Mouse (Mus musculus): ENCODE results near the gene Itfg2.

The Itfg2 gene

DNA sequence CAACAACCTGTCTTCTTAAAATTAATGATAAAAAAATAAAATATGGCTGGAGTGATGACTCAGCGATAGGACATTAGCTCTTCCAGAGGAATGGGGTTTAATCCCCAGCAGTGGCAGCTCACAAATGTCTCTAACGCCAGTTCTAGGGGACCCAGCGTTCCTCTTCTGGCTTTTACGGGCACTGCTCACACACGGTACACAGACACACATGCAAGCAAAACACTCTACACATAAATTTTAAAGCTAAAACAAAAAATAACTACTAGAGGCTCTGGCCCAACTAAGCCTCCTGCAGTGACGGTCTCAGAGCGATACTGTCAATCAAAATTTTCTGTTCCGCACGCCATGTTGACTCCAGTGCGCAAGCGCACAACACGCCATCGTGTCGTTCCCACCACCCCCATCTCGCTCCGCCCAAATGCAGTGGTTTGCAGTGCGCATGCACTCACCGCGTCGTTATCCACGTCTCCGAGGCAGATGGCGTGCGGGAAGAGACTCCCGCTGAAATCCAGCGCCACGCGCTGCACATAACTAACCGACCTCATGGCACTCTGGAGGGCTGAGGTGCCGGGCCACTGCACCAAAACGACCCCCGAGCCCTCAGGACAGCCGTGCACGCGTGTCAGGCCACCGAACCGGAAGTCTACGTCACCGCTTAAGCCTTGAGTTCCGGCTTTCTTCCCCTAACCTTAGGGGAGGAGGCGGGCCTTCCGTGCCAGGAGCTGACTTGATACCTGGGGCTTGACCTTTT is at the start of gene Itfg2:
Gene Itfg2 (minus strand): TSS at position 663 of the 751 bp plus-strand sequence.
- no peak; the same call in 1 of the 2 replicates for TF ChIP-seq GATA4 (IDR thresholded peaks at IDR 0.05; ENCODE audit: insufficient replicate concordance, low read length)

DNA sequence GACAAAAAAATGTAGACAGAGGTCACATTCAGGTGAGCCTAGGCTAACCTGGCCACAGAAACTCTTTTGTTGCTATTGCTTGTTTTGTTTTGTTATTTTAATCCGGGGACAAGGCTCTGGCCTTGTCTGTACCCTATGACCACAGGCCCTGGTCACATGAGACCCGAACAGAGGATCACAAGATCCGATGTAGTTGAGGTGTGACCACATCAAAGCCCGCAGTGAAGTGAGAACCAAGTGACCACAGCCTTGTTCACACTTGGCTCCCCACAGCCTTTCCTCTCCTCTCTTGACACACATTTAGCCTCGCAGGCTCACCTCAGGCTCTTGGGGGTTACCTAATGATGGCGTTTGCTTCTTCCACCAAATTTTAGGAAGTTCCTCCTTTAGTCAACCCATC is 49.4 kb upstream of the Itfg2 start:
- TF ChIP-seq GATA4 (IDR thresholded peaks at IDR 0.05; ENCODE audit: insufficient replicate concordance, low read length) = no peak

DNA sequence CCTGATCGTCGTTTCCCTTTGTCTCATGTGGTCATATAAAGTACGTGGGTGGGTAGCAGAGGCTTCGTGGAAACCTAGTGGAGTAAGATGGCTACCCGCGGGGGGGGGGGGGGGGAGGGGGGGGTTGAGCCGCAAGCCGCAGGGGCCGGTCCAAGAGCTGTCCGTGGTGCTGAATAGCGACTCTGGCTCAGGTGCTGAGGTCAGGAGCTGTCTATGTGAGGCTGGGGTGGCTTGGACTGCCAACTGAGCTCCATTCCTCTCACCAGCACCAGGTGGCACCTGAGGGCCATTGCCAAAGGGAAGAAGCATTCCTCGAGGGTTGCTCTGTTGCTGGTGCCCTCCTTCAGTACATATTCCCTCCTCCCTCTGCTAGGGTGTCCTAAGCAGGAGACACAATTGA is 44.7 kb upstream of the Itfg2 start:
- TF ChIP-seq GATA4 (IDR thresholded peaks at IDR 0.05; ENCODE audit: insufficient replicate concordance, low read length) = no peak

DNA sequence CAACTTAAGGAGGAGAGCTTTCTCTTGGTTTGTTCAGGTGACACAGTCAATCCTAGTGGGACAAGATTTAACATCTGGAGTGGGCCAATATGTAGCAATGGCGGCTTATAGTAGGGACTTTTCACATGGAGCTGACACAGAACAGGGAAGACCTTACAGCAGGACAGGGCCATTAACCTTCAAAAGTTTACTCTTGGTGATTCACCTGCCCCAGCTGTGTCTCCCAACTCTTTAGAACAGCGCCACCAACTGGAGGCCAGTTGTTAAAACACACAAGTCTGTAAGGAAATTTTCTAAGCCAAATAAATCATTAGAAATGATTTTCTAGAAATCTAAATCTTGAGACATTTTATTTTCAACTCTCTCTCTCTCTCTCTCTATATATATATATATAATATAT is 42.6 kb upstream of the Itfg2 start:
- no peak for TF ChIP-seq GATA4 (IDR thresholded peaks at IDR 0.05; ENCODE audit: insufficient replicate concordance, low read length)

DNA sequence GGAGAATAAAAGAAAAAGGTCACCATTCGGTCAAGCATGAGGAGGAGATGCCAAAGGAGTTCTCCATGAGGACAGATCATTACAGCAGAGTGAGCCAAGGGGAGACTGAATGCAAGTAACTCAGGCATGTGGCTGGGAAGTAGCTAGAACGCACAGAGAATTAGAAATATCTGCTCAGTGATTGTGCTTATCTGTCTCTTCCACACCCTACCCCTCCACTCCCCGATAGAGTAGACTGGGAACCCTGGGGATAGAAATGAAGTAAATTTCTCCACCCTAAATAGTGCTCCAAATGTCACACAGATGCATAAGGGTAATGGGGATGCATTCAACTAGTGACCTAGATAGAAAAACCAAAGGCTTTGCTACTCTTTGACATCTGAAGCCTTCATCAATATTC is 41.8 kb upstream of the Itfg2 start:
- TF ChIP-seq GATA4 (IDR thresholded peaks at IDR 0.05; ENCODE audit: insufficient replicate concordance, low read length) = no peak

DNA sequence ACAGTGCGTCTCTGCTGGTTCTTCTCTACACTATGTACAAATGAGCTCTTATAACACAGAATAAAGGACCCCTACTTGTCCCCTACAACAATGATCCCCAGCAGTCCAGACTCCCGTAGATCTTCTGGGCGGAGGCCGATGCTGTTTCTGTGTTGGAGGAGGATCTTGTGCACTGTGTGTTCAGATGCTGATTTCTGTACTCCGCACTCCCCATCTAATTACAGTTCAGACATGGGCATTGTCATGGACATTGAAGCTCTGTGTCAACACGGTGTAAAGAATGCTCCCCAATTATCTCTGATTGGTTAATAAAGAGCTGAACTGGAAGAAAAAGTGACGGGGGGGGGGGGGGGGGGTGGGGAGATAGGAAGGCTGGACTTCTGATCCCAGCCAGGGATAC is 41.3 kb upstream of the Itfg2 start:
- TF ChIP-seq GATA4 (IDR thresholded peaks at IDR 0.05; ENCODE audit: insufficient replicate concordance, low read length) = no peak

DNA sequence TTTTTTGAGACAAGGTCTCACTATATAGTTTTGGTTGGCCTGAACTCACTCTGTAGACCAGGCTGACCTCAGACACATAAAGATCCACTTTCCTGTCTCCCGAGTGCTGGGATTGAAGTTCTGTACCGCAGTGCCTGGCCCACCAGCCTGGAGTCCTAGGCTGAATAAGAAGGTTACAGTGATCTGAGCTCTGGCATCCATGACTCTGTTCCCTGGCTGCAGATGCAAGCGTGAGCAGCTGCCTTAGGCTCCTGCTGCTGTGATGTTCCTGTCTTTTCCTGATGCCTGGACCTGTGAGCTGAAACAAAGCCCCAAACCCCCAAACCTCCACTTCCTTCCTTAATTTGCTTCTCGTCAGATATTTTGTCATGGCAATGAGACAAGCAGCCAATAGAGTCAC is 40.3 kb upstream of the Itfg2 start:
- no peak for TF ChIP-seq GATA4 (IDR thresholded peaks at IDR 0.05; ENCODE audit: insufficient replicate concordance, low read length)

DNA sequence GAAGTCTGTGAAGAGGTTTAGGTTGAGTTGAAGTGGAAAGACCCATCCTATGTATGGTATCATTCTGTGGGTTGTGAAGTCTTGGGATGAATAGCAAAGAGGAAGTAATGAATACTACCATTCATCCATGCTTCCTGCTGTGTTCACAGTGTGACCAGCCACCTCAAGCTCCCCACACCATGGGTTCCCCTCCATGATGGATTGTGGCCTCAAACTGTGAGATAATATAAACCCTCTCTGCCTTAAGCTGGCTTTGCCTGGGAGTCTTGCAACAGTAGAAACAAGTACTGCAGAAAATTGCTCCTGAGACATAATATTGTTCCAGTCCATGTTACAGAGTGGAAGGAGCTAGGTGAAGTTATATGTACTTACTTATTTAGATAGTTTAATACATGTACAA is 36.9 kb upstream of the Itfg2 start:
- no peak for TF ChIP-seq GATA4 (IDR thresholded peaks at IDR 0.05; ENCODE audit: insufficient replicate concordance, low read length)

DNA sequence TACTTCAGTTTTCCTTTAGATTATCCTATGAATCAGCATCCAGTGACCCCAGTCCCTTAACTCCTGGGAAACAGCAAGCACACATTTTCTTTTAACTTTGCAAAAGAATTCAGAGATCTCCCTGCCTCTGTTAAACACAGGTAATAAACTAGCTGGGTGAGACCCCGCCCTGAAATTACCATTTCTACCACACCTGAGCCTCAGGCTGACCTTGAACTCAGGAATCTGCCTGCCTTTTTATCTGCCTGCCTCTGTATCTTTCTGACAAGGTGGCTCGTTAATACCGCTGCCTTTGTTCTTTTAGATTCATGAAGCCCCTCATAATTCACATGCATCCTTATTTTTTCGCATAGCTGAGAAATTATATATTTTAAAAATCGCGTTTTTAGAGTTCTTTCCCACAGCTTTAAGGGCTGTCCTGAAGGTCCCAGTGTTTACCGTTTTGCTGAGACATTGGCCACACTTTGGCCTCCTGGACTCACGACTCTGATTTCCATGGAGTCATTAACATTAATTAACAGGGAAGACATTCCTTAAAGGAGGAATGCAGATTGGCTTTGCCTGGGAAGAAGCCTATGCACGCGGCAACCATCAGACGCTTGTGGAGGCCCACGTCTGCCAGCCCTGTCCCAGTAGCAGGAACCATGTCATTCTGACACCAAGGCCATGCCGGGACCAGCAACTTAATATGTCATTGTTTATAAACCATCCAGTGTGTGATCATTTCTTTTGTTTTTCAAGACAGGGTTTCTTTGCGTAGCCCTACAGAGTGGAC is 36.2 kb upstream of the Itfg2 start:
- no peak for TF ChIP-seq GATA4 (IDR thresholded peaks at IDR 0.05; ENCODE audit: insufficient replicate concordance, low read length)

DNA sequence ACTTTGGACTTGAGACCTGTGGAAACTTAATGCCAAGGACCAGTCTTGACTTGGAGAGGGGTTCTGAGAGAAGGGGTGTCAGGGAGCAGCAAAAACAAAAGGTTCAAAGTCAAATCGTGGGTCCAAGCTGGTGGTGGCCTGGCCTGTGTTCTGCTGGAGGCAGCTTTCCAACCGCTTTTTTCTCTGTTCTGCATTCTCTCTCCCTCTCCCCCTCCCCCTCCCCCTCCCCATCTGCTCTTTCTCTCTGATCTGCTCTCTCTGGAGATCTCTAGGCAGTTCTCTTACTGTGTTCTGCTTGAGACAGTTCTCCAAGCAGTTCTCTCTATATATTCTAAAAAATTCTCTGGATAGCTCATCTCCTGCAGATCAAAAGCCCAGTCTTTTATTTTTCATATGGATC is 35.6 kb upstream of the Itfg2 start:
- TF ChIP-seq GATA4 (IDR thresholded peaks at IDR 0.05; ENCODE audit: insufficient replicate concordance, low read length) = no peak

DNA sequence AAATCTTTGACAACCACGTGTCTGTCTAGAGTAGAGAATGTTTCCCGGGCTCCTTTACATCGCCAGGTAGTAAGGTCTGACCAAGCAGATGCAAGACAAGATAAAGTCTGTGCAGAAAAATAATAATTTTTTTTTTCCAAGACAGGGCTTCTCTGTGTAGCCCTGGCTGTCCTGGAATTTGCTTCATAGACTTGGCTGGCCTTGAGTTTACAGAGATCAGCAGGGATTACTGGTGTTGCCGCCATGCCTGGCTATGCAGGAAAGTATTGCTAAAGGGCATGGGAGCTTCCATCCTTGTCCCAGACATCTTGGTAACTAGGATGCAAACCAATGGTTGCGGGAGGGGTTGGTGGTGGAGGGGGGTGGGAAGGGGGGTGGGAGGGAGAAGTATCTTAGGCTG is 32.5 kb upstream of the Itfg2 start:
- TF ChIP-seq GATA4 (IDR thresholded peaks at IDR 0.05; ENCODE audit: insufficient replicate concordance, low read length) = no peak

DNA sequence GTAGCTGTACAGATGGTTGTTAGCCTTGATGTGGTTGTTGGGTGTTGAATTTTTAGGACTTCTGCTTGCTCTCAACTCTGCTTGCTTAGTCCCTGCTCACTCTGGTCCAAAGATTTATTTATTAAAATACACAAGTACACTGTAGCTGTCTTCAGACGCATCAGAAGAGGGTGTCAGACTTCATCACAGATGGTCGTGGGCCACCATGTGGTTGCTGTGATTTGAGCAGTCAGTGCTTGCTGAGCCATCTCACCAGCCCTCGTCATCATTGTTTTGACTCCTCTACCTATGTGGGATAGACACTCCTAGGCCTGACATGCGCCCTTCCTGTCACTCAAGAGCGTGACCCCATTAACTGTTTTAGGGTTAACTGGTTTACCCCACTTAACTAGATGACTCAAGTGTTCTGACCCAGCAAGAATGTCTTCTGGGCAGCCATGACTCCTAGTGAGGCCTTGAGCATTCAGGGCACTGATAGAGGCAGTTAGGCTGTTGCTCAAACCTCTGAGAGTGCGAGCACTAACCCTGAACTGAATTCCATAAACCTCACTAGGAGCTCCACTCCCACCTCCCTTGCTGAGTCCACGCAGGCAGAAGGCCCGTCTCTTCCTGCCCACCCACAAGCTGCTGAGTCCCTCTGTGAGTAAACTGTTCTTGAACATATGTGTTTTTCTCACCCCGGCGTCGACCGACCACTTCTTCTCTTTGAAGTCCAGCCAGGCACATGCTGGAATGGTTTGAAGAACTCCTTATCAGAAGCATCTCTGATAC is 31.3 kb upstream of the Itfg2 start:
- no peak for TF ChIP-seq GATA4 (IDR thresholded peaks at IDR 0.05; ENCODE audit: insufficient replicate concordance, low read length)

DNA sequence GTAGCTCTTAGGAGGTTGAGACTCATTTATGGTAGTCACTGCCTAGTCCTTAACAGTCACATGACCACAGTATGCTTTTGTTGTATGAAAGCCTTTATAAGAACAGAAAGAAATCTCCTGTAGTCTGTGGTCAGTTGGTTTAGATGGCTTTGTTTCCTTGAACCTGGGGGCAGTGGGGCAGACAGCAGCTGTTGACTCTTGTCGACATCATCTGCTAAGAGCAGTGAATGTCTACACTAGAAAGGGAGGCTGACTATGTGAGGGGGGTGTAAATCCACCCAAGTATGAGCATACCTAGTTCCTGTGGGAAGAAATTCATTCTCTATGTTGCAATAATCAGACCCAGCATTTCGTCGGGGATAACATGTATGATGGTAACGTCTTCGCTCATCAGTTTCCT is 22.3 kb upstream of the Itfg2 start:
- TF ChIP-seq GATA4 (IDR thresholded peaks at IDR 0.05; ENCODE audit: insufficient replicate concordance, low read length) = no peak

DNA sequence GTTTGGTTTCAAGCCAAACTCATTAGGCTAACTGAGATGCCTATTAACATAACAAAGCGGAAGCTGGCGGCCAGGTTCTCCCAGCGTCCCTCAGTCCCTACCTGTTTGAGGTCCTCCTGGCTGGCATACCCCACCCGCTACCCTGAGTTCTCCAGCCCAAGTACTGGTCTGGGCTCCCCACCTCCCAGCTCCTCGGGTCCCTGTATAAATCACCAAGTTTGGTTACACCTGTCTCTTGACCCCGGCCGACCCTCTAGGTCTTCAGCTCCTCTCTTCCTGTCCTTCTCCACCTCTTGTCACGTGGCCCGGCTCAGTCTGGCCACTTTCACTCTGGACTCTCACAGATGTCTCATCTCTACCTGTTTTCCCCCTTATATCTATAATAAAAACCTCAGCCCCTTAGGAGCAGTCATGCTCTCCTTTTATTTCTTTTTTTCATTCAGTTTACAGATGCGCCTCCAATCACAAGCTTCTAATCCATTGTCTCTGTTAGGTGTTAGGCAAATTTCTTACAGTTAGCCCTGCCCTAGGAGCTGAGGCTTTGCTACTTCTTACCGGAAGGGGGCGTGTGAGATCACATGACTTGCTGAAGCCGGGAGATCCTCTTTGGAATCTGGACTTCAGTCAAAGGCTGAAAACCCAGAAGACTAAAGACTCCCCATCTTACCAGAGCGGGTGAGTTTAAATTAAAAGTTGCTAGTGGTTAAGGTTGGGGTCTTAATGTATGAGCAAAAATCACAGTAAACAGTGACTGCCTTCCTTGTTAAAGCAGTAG is 21.2 kb upstream of the Itfg2 start:
- no peak for TF ChIP-seq GATA4 (IDR thresholded peaks at IDR 0.05; ENCODE audit: insufficient replicate concordance, low read length)

DNA sequence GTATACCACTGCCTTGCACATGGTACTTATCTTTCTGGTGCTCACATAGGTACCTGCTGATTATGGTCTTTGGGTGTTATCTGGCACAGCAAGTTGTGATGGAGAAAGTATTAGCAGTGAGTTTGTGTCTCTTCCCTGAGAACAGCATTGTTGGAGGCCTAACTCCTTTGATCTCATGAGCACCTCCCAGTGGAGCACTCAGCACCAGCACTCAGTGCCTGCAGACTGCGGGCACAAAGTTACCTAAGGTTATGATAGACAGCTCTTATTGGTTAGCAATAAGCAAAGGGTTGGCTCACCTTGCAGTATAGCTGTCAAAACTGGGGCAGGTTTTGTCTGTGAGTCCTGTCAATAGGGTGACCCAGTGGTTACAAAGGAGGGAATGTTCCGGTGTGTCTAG is 15.5 kb upstream of the Itfg2 start:
- no peak for TF ChIP-seq GATA4 (IDR thresholded peaks at IDR 0.05; ENCODE audit: insufficient replicate concordance, low read length)

All from liver, adult (tissue).